Comparison of ENCODE assay signal across 8 mouse cellular contexts in the genomic region with DNA sequence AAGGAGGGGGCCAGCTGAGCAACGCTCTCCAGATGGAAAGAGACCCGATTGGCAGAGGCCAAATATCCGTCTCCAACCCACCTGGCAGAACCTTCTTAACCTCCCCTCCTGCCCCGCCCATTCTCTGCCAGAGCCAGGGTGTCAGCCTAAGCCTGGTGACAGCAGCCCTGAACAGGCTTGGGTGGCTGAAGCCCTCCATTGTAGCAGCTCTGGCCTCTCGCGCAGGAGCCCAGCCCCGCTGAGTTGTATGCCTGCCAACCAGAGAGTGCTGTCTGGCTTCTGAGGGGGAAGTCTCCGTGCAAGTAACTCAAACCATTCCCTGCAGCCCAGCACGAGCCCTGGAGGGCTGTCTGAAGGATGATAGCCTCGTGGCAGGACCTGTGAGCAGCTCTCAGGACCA. TPM values are rescaled to one million over a fixed set of nuclear protein-coding genes. Genes with fewer than 3 reads are reported as not detected.
DNase-seq lines count a peak whose midpoint lies in the region; ATAC-seq and TF ChIP-seq lines count a peak whose summit lies in the region.

No protein-coding gene starts in this region.

- no peak for TF ChIP-seq POLR2A in brain, embryonic 14.5 days (IDR thresholded peaks at IDR 0.05; ENCODE audit: borderline replicate concordance, extremely low read depth, insufficient read depth, insufficient read length, poor library complexity, severe bottlenecking)

- no peak overlapping the region for H3K9ac ChIP-seq in hindbrain, embryonic 14.5 days

- no peaks in the 10 kb centered on the region for H3K9me3 ChIP-seq in hindbrain, embryonic 14.5 days (ENCODE audit: control insufficient read depth, low read length)

- H3K27ac ChIP-seq in hindbrain, embryonic 14.5 days, result no peak overlapping the region

- no peaks in the 10 kb centered on the region for H3K4me1 ChIP-seq in hindbrain, embryonic 14.5 days (replicated peaks; ENCODE audit: control insufficient read depth, insufficient read depth, low read length)

- H3K27me3 ChIP-seq in hindbrain, embryonic 14.5 days (ENCODE audit: control insufficient read depth, insufficient read depth, low read length), result 0 out of 2 replicates have a peak, but pooled peaks cover 5% of the 10 kb centered on the region

- peak; percentile 64; the same call in 1 of the 2 replicates for ATAC-seq in hindbrain, embryonic 14.5 days (ENCODE audit: low FRiP score)
- ATAC-seq in erythroid progenitor cell, adult 5-6 weeks (replicated peaks; ENCODE audit: low FRiP score, poor library complexity, severe bottlenecking), result no peak

- no peak overlapping the region for H3K4me3 ChIP-seq in hindbrain, embryonic 14.5 days (replicated peaks; ENCODE audit: low read length)

- no peak overlapping the region for H3K4me2 ChIP-seq in hindbrain, embryonic 14.5 days (replicated peaks)

- 22% methylated on average over 10 of the region's 10 CpGs for WGBS in hindbrain, embryonic 14.5 days

- H3K36me3 ChIP-seq in hindbrain, embryonic 14.5 days (replicated peaks; ENCODE audit: control insufficient read depth, insufficient read depth), result no peaks in the 10 kb centered on the region

- DNase-seq in layer of hippocampus, adult 11-12 months (ENCODE audit: low spot score), result peak; percentile 26
- no peak for DNase-seq in layer of hippocampus, adult 8-10 months (ENCODE audit: low spot score in 2 of 2)
- peak; percentile 81 for DNase-seq in brain, embryonic 14.5 days (ENCODE audit: low read depth)
- DNase-seq in forelimb bud, embryonic 11.5 days (ENCODE audit: low read depth, low spot score), result peak; percentile 36
- peak; percentile 63 for DNase-seq in hindbrain, embryonic 14.5 days (ENCODE audit: low spot score)
- peak; percentile 49 to 69 for DNase-seq in lung, postnatal 4 days
- DNase-seq in adrenal gland, postnatal 14 days, result no peak

- no peak for TF ChIP-seq CTCF in brain, embryonic 14.5 days (IDR thresholded peaks at IDR 0.05; ENCODE audit: borderline replicate concordance, extremely low read depth, insufficient read depth, insufficient read length)

RNA-seq across cellular contexts. Expression of a gene that starts 32.0 kb away (rescaled TPM):
- total RNA-seq in layer of hippocampus, adult 8-10 months (2022), result 10 to 100 TPM; 64.1 to 80.3 (median 70.4) TPM
- 31.6 and 42.3 TPM in 2 replicates for polyA plus RNA-seq in brain, embryonic 14.5 days (2012; rRNA removed)
- polyA plus RNA-seq in hindbrain, embryonic 14.5 days (2014; fragmentation: Nextera tagmentation; extraction: Ambion mirVana), result 53.6 and 59.9 TPM in 2 replicates
- total RNA-seq in adrenal gland, postnatal 14 days (2021), result 62.3 and 63.7 TPM in 2 replicates
- total RNA-seq in erythroid progenitor cell, adult 5-6 weeks (2015; ENCODE audit: low replicate concordance), result 12.6 and 16.8 TPM in 2 replicates
- 10.4 and 19.3 TPM in 2 replicates for total RNA-seq in erythroid progenitor cell, adult 5-6 weeks (2017; ENCODE audit: low replicate concordance)

Comparison
In these comparisons a context has a peak if more than half of its experiments do, and no peak if none do; other contexts are left out.
1. DNase-seq: peak in layer of hippocampus, adult 11-12 months (single experiment), brain, embryonic 14.5 days (single experiment), forelimb bud, embryonic 11.5 days (single experiment), hindbrain, embryonic 14.5 days (single experiment) and lung, postnatal 4 days (2 of 2); none in layer of hippocampus, adult 8-10 months (0 of 2) and adrenal gland, postnatal 14 days (single experiment).